Mouse (Mus musculus): Measurements from ENCODE around the gene Fsip1. TPM values are rescaled to one million over a fixed set of nuclear protein-coding genes. Genes with fewer than 3 reads are reported as not detected.
A peak's percentile ranks its signal among the peaks of the same experiment; 100 is the strongest.

Gene Fsip1
- polyA plus RNA-seq, 1 experiment: 0.50 TPM

- no peak for DNase-seq (ENCODE audit: extremely low spot score in 1 of 2, low spot score in 1 of 2)
Observed at GRCm38 (mm10) chr2:118127516-118128288, 129.1 kb downstream of the Fsip1 start.

- DNase-seq (ENCODE audit: extremely low spot score in 1 of 2, low spot score in 1 of 2): no peak
Observed at GRCm38 (mm10) chr2:118125943-118126470, 130.8 kb downstream of the Fsip1 start.

- DNase-seq (ENCODE audit: extremely low spot score in 1 of 2, low spot score in 1 of 2): no peak
Observed at GRCm38 (mm10) chr2:118125211-118125939, 131.4 kb downstream of the Fsip1 start.

- DNase-seq (ENCODE audit: extremely low spot score in 1 of 2, low spot score in 1 of 2): no peak
Observed at GRCm38 (mm10) chr2:118124437-118124836, 132.3 kb downstream of the Fsip1 start.

GRCm38 (mm10) chr2:118123743-118124142 lies 133.0 kb downstream of the Fsip1 start:
- DNase-seq (ENCODE audit: extremely low spot score in 1 of 2, low spot score in 1 of 2): no peak

GRCm38 (mm10) chr2:118122291-118122690 lies 134.5 kb downstream of the Fsip1 start:
- DNase-seq (ENCODE audit: extremely low spot score in 1 of 2, low spot score in 1 of 2): no peak

- DNase-seq (ENCODE audit: extremely low spot score in 1 of 2, low spot score in 1 of 2): no peak
Observed at GRCm38 (mm10) chr2:118120751-118121150, 136.0 kb downstream of the Fsip1 start.

- DNase-seq (ENCODE audit: extremely low spot score in 1 of 2, low spot score in 1 of 2): no peak
Observed at GRCm38 (mm10) chr2:118120095-118120494, 136.7 kb downstream of the Fsip1 start.

GRCm38 (mm10) chr2:118119684-118120083 lies 137.1 kb downstream of the Fsip1 start:
- DNase-seq (ENCODE audit: extremely low spot score in 1 of 2, low spot score in 1 of 2): no peak

GRCm38 (mm10) chr2:118118515-118118914 lies 138.3 kb downstream of the Fsip1 start:
- no peak for DNase-seq (ENCODE audit: extremely low spot score in 1 of 2, low spot score in 1 of 2)

- no peak for DNase-seq (ENCODE audit: extremely low spot score in 1 of 2, low spot score in 1 of 2)
Observed at GRCm38 (mm10) chr2:118118045-118118444, 138.7 kb downstream of the Fsip1 start.

- no peak for DNase-seq (ENCODE audit: extremely low spot score in 1 of 2, low spot score in 1 of 2)
Observed at GRCm38 (mm10) chr2:118117401-118117800, 139.4 kb downstream of the Fsip1 start.

- DNase-seq (ENCODE audit: extremely low spot score in 1 of 2, low spot score in 1 of 2): no peak
Observed at GRCm38 (mm10) chr2:118116754-118117290, 139.9 kb downstream of the Fsip1 start.

GRCm38 (mm10) chr2:118116180-118116579 lies 140.6 kb downstream of the Fsip1 start:
- DNase-seq (ENCODE audit: extremely low spot score in 1 of 2, low spot score in 1 of 2): no peak

- no peak for DNase-seq (ENCODE audit: extremely low spot score in 1 of 2, low spot score in 1 of 2)
Observed at GRCm38 (mm10) chr2:118115647-118116046, 141.1 kb downstream of the Fsip1 start.

- no peak for DNase-seq (ENCODE audit: extremely low spot score in 1 of 2, low spot score in 1 of 2)
Observed at GRCm38 (mm10) chr2:118114671-118115070, 142.1 kb downstream of the Fsip1 start.

GRCm38 (mm10) chr2:118113808-118114524 lies 142.8 kb downstream of the Fsip1 start:
- DNase-seq (ENCODE audit: extremely low spot score in 1 of 2, low spot score in 1 of 2): no peak

GRCm38 (mm10) chr2:118112846-118113479 lies 143.8 kb downstream of the Fsip1 start:
- no peak for DNase-seq (ENCODE audit: extremely low spot score in 1 of 2, low spot score in 1 of 2)

GRCm38 (mm10) chr2:118112438-118112837 lies 144.3 kb downstream of the Fsip1 start:
- DNase-seq (ENCODE audit: extremely low spot score in 1 of 2, low spot score in 1 of 2): no peak

GRCm38 (mm10) chr2:118111488-118112131 lies 145.2 kb downstream of the Fsip1 start, which contains the start of gene Thbs1:
TSS of gene Thbs1 (plus strand) at chr2:118111876.
- peak; percentile 17 to 71 for DNase-seq (ENCODE audit: extremely low spot score in 1 of 2, low spot score in 1 of 2)

All from frontal cortex, adult 2 months (tissue).